Mouse (Mus musculus): Measurements from ENCODE around the gene Ripor2. TPM values are rescaled to one million over a fixed set of nuclear protein-coding genes. Genes with fewer than 3 reads are reported as not detected.

The Ripor2 gene
- polyA plus RNA-seq, 1 experiment from 2014 or later, result 6.1 TPM

- H3K4me1 ChIP-seq, result no peaks in the 10 kb centered on the region
- H3K9ac ChIP-seq, result no peak overlapping the region
- no peaks in the 10 kb centered on the region for H3K36me3 ChIP-seq
- ATAC-seq (ENCODE audit: insufficient number of reproducible peaks, insufficient read depth, low FRiP score, low TSS enrichment), result no peak
- H3K9me3 ChIP-seq, result no peaks in the 10 kb centered on the region
- H3K4me3 ChIP-seq, result no peak overlapping the region
- H3K4me2 ChIP-seq (replicated peaks), result no peak overlapping the region
- 74% methylated on average over 7 of the region's 7 CpGs for WGBS
- H3K27ac ChIP-seq, result no peak overlapping the region
- no peaks in the 10 kb centered on the region for H3K27me3 ChIP-seq
Observed at GRCm38 (mm10) chr13:24717677-24718076, 135.7 kb downstream of the Ripor2 start.

DNA sequence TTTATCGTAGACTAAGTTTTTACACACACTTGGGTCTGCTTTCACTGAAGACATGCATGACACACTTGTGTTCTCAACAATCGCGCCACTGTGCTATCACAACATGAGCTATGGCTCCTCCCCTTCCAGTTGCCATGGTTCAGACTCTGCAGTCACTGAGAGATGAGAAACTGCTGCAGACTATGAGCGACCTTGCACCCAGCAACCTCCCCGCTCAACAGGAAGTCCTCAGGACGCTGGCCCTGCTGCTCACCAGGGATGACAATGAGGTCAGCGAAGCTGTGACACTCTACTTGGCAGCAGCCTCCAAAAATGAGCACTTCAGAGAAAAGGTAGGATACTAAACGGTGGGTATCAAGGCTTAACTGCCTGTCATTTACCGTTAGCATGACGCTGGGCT, 139.5 kb downstream of the Ripor2 start:
- no peak overlapping the region for H3K27ac ChIP-seq

DNA sequence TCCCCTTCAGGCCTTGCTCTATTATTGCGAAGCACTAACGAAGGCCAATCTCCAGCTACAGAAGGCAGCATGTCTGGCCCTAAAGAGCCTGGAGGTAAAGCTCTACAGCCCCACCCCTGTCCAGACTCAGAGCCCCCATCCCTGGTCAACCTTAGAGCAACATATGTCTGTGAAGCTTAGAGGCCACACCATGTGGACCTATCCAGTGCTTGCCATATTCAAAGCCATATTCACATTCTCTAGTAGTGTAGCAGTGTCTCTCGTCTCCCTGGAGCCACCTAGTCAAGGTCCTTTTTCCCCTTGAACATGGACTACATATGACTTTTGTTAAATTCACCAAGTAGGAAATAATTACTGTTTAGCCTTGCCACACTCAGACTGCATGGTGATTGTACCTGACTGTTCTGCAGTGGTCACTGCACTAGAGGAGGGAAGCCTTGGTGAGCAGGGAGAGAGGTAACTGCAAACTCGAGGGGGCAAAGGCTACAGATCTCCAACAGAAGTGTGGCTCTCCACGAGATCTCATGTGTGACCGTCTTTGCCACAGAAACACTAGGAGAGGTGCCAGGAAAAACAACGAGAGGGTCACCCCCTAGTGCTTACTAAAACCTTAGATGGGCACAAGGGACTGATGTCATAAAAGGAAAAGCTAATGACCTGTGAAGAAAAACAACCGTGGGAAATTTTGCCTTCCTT, 141.9 kb downstream of the Ripor2 start:
- Histone ChIP-seq H3K4me1 (peaks cover 14% of the 10 kb centered on the region; the same call in 1 of the 2 replicates), H3K27ac (no peak overlapping the region), H3K4me3 (no peak overlapping the region), H3K9me3 (no peaks in the 10 kb centered on the region), H3K4me2 (replicated peaks) (no peak overlapping the region), H3K27me3 (no peaks in the 10 kb centered on the region), H3K9ac (no peak overlapping the region), H3K36me3 (no peaks in the 10 kb centered on the region)
- 58% methylated on average over 8 of the region's 8 CpGs for WGBS
- no peak for ATAC-seq (ENCODE audit: insufficient number of reproducible peaks, insufficient read depth, low FRiP score, low TSS enrichment)

More for the DNA sequence above, 139.5 kb downstream of the Ripor2 start:
- no peak for ATAC-seq (ENCODE audit: insufficient number of reproducible peaks, insufficient read depth, low FRiP score, low TSS enrichment)
- no peaks in the 10 kb centered on the region for H3K9me3 ChIP-seq
- no peaks in the 10 kb centered on the region for H3K27me3 ChIP-seq
- H3K4me1 ChIP-seq, result peaks cover 14% of the 10 kb centered on the region; the same call in 1 of the 2 replicates
- no peak overlapping the region for H3K4me2 ChIP-seq (replicated peaks)
- H3K9ac ChIP-seq, result no peak overlapping the region
- 76% methylated on average over 10 of the region's 10 CpGs for WGBS
- no peak overlapping the region for H3K4me3 ChIP-seq
- no peaks in the 10 kb centered on the region for H3K36me3 ChIP-seq

GRCm38 (mm10) chr13:24724395-24724759, 142.4 kb downstream of the Ripor2 start:
- Histone ChIP-seq H3K27ac (no peak overlapping the region), H3K36me3 (no peaks in the 10 kb centered on the region), H3K4me3 (no peak overlapping the region), H3K9me3 (no peaks in the 10 kb centered on the region), H3K27me3 (no peaks in the 10 kb centered on the region), H3K4me2 (replicated peaks) (peak overlapping the region; percentile 0; the same call in 1 of the 2 replicates), H3K4me1 (peaks cover 14% of the 10 kb centered on the region; the same call in 1 of the 2 replicates), H3K9ac (no peak overlapping the region)
- 55% methylated on average over 4 of the region's 4 CpGs for WGBS
- no peak for ATAC-seq (ENCODE audit: insufficient number of reproducible peaks, insufficient read depth, low FRiP score, low TSS enrichment)

- H3K4me2 ChIP-seq (replicated peaks), result no peak overlapping the region
- no peak for ATAC-seq (ENCODE audit: insufficient number of reproducible peaks, insufficient read depth, low FRiP score, low TSS enrichment)
- no peaks in the 10 kb centered on the region for H3K9me3 ChIP-seq
- no peak overlapping the region for H3K4me3 ChIP-seq
- H3K27ac ChIP-seq, result no peak overlapping the region
- no peak overlapping the region for H3K9ac ChIP-seq
- H3K4me1 ChIP-seq, result peaks cover 10% of the 10 kb centered on the region; the same call in 1 of the 2 replicates
- WGBS, result 90% methylated on average over 5 of the region's 5 CpGs
- no peaks in the 10 kb centered on the region for H3K36me3 ChIP-seq
- no peaks in the 10 kb centered on the region for H3K27me3 ChIP-seq
Observed at GRCm38 (mm10) chr13:24729128-24729527, 147.1 kb downstream of the Ripor2 start.

DNA sequence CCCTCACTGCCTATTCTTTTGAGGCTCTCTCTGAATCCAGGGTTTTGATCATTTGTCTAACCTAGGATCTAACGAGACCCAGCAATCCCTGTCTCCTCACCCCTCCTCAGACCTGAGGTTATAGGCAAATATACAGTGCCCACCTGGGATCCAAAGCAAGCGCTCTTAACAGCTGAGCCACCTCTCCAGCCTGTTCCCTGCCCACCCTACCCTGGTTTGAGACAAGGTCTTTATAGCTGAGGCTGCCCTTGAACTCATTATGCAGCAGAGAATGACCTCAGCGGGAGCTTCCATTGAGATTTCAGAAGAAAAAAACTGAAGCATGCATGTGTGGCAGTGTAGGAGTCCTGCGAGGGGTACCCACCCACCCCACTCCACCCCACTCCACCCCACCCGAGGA, 152.5 kb downstream of the Ripor2 start:
- no peak overlapping the region for H3K9ac ChIP-seq
- ATAC-seq (ENCODE audit: insufficient number of reproducible peaks, insufficient read depth, low FRiP score, low TSS enrichment), result no peak
- H3K36me3 ChIP-seq, result no peaks in the 10 kb centered on the region
- WGBS, result 86% methylated on average over 5 of the region's 5 CpGs
- H3K4me3 ChIP-seq, result no peak overlapping the region
- H3K27ac ChIP-seq, result no peak overlapping the region
- no peak overlapping the region for H3K4me2 ChIP-seq (replicated peaks)
- H3K9me3 ChIP-seq, result no peaks in the 10 kb centered on the region
- no peaks in the 10 kb centered on the region for H3K27me3 ChIP-seq
- no peaks in the 10 kb centered on the region for H3K4me1 ChIP-seq

DNA sequence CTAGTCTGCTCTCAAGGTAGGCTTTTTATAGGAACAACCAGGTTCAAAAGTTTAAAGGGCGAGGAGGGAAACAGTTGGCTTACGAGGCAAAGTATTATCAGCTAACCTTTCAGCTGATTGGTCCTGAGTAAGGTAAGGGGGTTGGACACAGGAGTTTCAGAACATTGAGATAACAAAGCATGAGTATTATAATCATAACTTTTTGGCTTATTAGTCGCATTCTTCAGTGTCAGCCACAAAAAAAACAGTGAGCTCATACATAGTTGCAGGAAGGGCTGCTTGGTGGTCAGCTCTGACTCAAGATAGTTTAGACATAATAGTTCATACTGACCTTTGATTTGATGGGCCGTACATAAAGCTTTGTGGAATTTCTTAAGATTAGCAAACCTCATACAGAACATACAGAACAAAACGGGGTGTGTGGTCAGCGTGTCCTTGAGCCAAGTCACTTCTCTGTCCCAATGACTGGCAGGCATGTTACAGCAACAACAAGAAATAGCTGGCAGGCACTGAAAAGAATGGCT, 153.7 kb downstream of the Ripor2 start:
- no peaks in the 10 kb centered on the region for H3K9me3 ChIP-seq
- H3K36me3 ChIP-seq, result no peaks in the 10 kb centered on the region
- H3K27me3 ChIP-seq, result no peaks in the 10 kb centered on the region
- no peak overlapping the region for H3K4me3 ChIP-seq
- H3K9ac ChIP-seq, result no peak overlapping the region
- no peak overlapping the region for H3K4me2 ChIP-seq (replicated peaks)
- H3K27ac ChIP-seq, result no peak overlapping the region
- H3K4me1 ChIP-seq, result no peaks in the 10 kb centered on the region
- 83% methylated on average over 6 of the region's 6 CpGs for WGBS
- no peak for ATAC-seq (ENCODE audit: insufficient number of reproducible peaks, insufficient read depth, low FRiP score, low TSS enrichment)

- Histone ChIP-seq H3K36me3 (no peaks in the 10 kb centered on the region), H3K9ac (no peak within 1 kb of the TSS), H3K27ac (no peak within 1 kb of the TSS), H3K27me3 (no peaks in the 10 kb centered on the region), H3K4me2 (replicated peaks) (no peak within 1 kb of the TSS), H3K9me3 (no peaks in the 10 kb centered on the region), H3K4me1 (no peaks in the 10 kb centered on the region), H3K4me3 (no peak within 1 kb of the TSS)
- no peak for ATAC-seq (ENCODE audit: insufficient number of reproducible peaks, insufficient read depth, low FRiP score, low TSS enrichment)
- WGBS, result 90% methylated on average over 10 of the region's 10 CpGs
Observed at GRCm38 (mm10) chr13:24741028-24741427, 159.0 kb downstream of the Ripor2 start, which contains the start of gene Armh2. Gene Armh2 (plus strand): TSS chr13:24741232.

DNA sequence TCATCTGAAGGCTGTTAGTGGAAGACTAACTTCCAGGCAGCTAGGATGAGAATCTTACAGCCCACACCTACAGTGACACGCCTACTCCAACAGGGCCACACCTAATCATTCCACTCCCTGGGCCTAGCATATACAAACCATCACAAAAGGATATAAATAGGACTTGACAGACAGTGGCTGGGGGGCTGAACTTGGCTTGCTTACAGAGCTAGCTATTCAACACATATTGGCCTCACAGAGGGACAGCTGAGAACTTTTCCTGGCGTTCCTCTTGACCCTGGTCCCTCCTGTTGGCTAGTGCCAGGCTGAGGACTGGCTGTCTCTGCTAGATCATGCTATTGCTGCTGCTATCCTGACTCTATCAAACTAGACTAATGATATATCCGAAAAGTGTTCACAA, 165.8 kb downstream of the Ripor2 start:
- H3K4me2 ChIP-seq (replicated peaks), result no peak overlapping the region
- no peaks in the 10 kb centered on the region for H3K27me3 ChIP-seq
- ATAC-seq (ENCODE audit: insufficient number of reproducible peaks, insufficient read depth, low FRiP score, low TSS enrichment), result no peak
- H3K27ac ChIP-seq, result no peak overlapping the region
- peaks cover 31% of the 10 kb centered on the region for H3K36me3 ChIP-seq
- no peak overlapping the region for H3K4me3 ChIP-seq
- 92% methylated on average over 3 of the region's 3 CpGs for WGBS
- no peaks in the 10 kb centered on the region for H3K4me1 ChIP-seq
- H3K9ac ChIP-seq, result no peak overlapping the region
- no peaks in the 10 kb centered on the region for H3K9me3 ChIP-seq

DNA sequence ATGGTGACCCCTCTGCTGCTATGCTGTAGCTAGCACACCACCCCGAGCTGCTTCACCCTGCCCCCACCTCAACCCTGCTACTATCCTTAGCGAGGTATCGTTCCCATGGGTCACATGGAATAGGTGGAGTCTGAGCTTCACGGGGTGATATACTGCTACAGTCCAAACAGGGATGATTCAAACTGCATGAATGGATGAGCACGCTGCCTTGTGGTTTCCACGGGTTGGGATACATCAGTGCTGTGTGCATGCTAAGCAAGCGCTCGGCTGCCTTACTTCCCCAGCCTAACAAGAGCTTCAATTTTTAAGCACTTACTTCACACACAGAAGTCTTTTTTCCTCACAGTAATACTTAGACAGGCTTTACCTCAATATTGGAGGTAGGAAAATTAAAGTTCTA, 168.8 kb downstream of the Ripor2 start:
- no peak for ATAC-seq (ENCODE audit: insufficient number of reproducible peaks, insufficient read depth, low FRiP score, low TSS enrichment)

GRCm38 (mm10) chr13:24751396-24751795, 169.4 kb downstream of the Ripor2 start:
- no peaks in the 10 kb centered on the region for H3K27me3 ChIP-seq
- H3K27ac ChIP-seq, result no peak overlapping the region
- no peaks in the 10 kb centered on the region for H3K4me1 ChIP-seq
- no peak overlapping the region for H3K4me3 ChIP-seq
- H3K36me3 ChIP-seq, result peaks cover 52% of the 10 kb centered on the region
- H3K4me2 ChIP-seq (replicated peaks), result no peak overlapping the region
- no peak overlapping the region for H3K9ac ChIP-seq
- no peaks in the 10 kb centered on the region for H3K9me3 ChIP-seq
- 86% methylated on average over 8 of the region's 8 CpGs for WGBS
- ATAC-seq (ENCODE audit: insufficient number of reproducible peaks, insufficient read depth, low FRiP score, low TSS enrichment), result no peak

More for the DNA sequence above, 168.8 kb downstream of the Ripor2 start:
- Histone ChIP-seq H3K4me2 (replicated peaks) (no peak overlapping the region), H3K27ac (no peak overlapping the region), H3K36me3 (peaks cover 50% of the 10 kb centered on the region), H3K9ac (no peak overlapping the region), H3K27me3 (no peaks in the 10 kb centered on the region), H3K4me1 (no peaks in the 10 kb centered on the region), H3K9me3 (no peaks in the 10 kb centered on the region), H3K4me3 (no peak overlapping the region)
- 93% methylated on average over 8 of the region's 8 CpGs for WGBS

DNA sequence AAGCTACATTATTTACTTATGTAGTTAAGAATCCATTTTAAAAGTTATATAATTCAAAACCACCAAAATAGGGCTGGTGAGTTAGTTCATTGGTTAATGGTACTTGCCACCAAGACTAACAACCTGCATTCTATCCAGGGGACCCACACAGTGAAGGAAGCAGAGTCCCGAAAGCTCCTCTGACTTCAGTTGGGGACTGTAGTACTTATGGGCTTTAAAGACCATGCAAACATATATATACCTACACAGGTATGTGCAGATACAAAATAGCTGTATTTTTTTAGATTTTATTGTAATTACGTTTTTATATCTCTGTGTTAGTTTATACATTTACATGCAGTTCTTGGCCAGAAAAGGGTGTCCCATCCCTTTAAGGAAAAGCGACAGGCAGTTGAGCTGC, 174.8 kb downstream of the Ripor2 start:
- Histone ChIP-seq H3K27ac (no peak overlapping the region), H3K9me3 (no peaks in the 10 kb centered on the region), H3K4me1 (peaks cover 9% of the 10 kb centered on the region), H3K9ac (no peak overlapping the region), H3K36me3 (peaks cover 38% of the 10 kb centered on the region), H3K4me2 (replicated peaks) (no peak overlapping the region), H3K27me3 (no peaks in the 10 kb centered on the region), H3K4me3 (no peak overlapping the region)
- 96% methylated on average over 3 of the region's 3 CpGs for WGBS
- no peak for ATAC-seq (ENCODE audit: insufficient number of reproducible peaks, insufficient read depth, low FRiP score, low TSS enrichment)
